Mouse (Mus musculus) lung, embryonic 16.5 days (tissue): ENCODE measurements around the gene Tktl2. TPM values are rescaled to one million over a fixed set of nuclear protein-coding genes. Genes with fewer than 3 reads are reported as not detected.
A peak's percentile ranks its signal among the peaks of the same experiment; 100 is the strongest.

Source experiments
- ATAC-seq: fragments of 200-750 bp; cut with Nextera tagmentation; 2 replicates; pipeline ENCODE4 v1.8.0; 2017; ENCODE audit warnings: low read depth, mild to moderate bottlenecking, moderate library complexity
- H3K27ac ChIP-seq: fragments of 300-500 bp; sonication (generic); 2 replicates; pipeline ENCODE4 v1.5.1; 2014; ENCODE audit warnings: mild to moderate bottlenecking, control low read depth, low read length
- H3K27me3 ChIP-seq: fragments of 300-500 bp; sonication (generic); 2 replicates; pipeline ENCODE4 v1.6.1; 2014; ENCODE audit warnings: low read depth, low read length, mixed read lengths; ENCODE audit not compliant: control insufficient read depth, insufficient read depth
- H3K36me3 ChIP-seq: fragments of 300-500 bp; sonication (generic); 2 replicates; pipeline ENCODE4 v1.6.1; 2014; ENCODE audit warnings: low read length; ENCODE audit not compliant: control insufficient read depth, insufficient read depth
- H3K4me1 ChIP-seq: fragments of 300-500 bp; sonication (generic); replicated peaks from 2 replicates; pipeline ENCODE4 v1.6.1; 2014; ENCODE audit warnings: low read length, mixed read lengths; ENCODE audit not compliant: control insufficient read depth, insufficient read depth
- H3K4me2 ChIP-seq: fragments of 300-500 bp; sonication (generic); 2 replicates; pipeline ENCODE4 v1.6.1; 2014; ENCODE audit warnings: low read depth, low read length, control low read depth
- H3K4me3 ChIP-seq: fragments of 300-500 bp; sonication (generic); 2 replicates; pipeline ENCODE4 v1.5.1; 2014; ENCODE audit warnings: mild to moderate bottlenecking, low read length, control low read depth
- H3K9ac ChIP-seq: fragments of 300-500 bp; sonication (generic); 2 replicates; pipeline ENCODE4 v1.6.1; 2014; ENCODE audit warnings: low read length, control low read depth
- H3K9me3 ChIP-seq: fragments of 300-500 bp; sonication (generic); 2 replicates; pipeline ENCODE4 v1.6.1; 2016; ENCODE audit warnings: low read length; ENCODE audit not compliant: control insufficient read depth
- WGBS: fragments of 180-500 bp; shearing (Covaris S2); extraction: QIAGEN DNeasy Blood & Tissue Kit; methylation state at CpG from one replicate; pipeline ENCODE4 v1.1.7; 2014; 5-methylcytosine and 5-hydroxymethylcytosine counted together
- polyA plus RNA-seq: library from polyadenylated mRNA; unstranded; fragments of >200 nt; fragmentation: Nextera tagmentation; extraction: Ambion mirVana; gene quantifications from 2 replicates; pipeline ENCODE4 v1.2.1, GENCODE M21; 2015

Tktl2 gene
- polyA plus RNA-seq, result not detected in 2 replicates

DNA sequence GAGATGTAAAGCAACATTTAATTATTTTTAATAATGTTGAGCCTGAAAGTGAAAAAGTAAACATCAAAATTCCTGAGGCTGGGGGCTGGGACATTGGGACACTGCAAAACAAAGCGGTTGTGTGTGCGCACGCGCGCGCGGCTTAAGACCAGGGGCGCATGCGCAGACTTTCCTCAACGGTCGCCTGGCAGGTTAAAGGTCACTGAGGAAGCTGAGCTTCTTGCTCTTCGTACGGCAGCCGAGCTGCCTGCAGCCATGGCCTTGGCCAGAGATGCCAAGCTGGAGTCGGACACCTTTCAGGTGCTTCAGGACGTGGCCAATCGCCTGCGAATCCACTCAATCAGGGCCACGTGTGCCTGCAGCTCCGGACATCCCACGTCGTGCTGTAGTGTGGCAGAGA lies at the start of gene Tktl2:
TSS of gene Tktl2 (plus strand) at position 220 of the 400 bp plus-strand sequence.
- H3K27ac ChIP-seq, result no peak within 1 kb of the TSS
- no peak for ATAC-seq
- no peak within 1 kb of the TSS for H3K4me3 ChIP-seq
- no peak within 1 kb of the TSS for H3K4me2 ChIP-seq
- 93% methylated on average over 22 of the region's 22 CpGs for WGBS
- H3K36me3 ChIP-seq, result no peaks in the 10 kb centered on the region
- no peaks in the 10 kb centered on the region for H3K27me3 ChIP-seq
- no peaks in the 10 kb centered on the region for H3K9me3 ChIP-seq
- H3K9ac ChIP-seq, result no peak within 1 kb of the TSS
- no peaks in the 10 kb centered on the region for H3K4me1 ChIP-seq

DNA sequence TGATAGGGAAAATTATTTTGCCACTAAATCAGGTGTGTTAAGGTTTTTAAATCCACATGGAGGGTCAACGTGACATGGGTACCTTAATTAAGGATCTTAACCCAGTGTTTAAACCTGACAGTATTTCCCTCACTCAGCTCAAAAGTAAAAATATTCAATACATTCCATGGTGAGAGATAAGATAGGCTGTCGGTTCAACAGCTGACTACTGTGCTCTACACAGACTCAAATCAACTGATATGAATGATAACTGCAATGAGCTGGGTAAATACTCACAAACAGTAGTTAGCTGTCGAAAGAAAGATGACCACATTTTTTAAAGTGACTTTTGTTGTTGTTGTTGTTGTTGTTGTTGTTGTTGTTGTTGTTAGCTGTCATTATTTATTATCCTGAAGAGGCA lies 41.7 kb upstream of the Tktl2 start:
- Histone ChIP-seq H3K27me3 (no peaks in the 10 kb centered on the region), H3K36me3 (no peaks in the 10 kb centered on the region), H3K27ac (no peak overlapping the region), H3K9me3 (no peaks in the 10 kb centered on the region), H3K4me2 (no peak overlapping the region), H3K9ac (no peak overlapping the region), H3K4me3 (no peak overlapping the region), H3K4me1 (no peaks in the 10 kb centered on the region)
- no peak for ATAC-seq
- 66% methylated on average over 3 of the region's 3 CpGs for WGBS

- 91% methylated on average over 3 of the region's 3 CpGs for WGBS
- H3K27ac ChIP-seq, result no peak overlapping the region
- H3K4me3 ChIP-seq, result no peak overlapping the region
- no peaks in the 10 kb centered on the region for H3K4me1 ChIP-seq
- H3K27me3 ChIP-seq, result no peaks in the 10 kb centered on the region
- no peak overlapping the region for H3K4me2 ChIP-seq
- no peak for ATAC-seq
- no peak overlapping the region for H3K9ac ChIP-seq
- no peaks in the 10 kb centered on the region for H3K9me3 ChIP-seq
- peaks cover 25% of the 10 kb centered on the region for H3K36me3 ChIP-seq
Measured at GRCm38 (mm10) chr8:66476880-66477279, 34.7 kb upstream of the Tktl2 start.

DNA sequence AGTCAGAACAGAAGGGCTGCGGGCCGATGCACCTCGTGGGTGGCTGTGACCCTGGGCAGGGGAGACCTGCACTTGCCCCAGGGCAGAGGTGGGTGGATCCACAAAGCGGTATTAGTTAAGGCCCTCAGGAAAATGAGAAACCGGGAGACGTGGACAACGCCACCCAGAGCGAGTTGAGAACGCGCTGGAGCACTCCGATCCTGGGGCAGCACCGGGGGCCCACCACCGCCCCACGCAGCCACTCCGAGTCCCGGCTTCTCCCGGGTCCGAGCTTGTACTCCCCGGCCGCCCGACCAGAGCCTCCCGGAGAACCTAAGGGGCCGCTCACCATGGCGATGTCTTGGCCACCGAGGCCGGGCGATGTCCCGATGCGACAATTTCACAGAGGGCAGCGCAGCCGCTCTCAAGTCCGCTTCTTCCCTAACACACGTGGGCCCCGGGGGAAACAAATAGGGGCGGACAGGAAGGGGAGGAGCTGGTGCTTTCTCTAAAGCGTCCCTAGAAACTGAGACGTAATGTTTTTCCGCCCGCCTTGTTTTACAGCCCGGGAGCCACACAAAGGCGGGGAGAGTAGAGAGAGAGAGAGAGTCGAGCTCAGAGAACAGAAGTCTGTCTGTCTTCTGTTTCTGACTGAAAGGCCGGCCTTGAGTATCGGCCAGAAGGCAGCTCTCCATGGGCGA lies 25.3 kb upstream of the Tktl2 start, which contains the start of gene Tma16:
TSS of gene Tma16 (minus strand) at position 447 of the 680 bp plus-strand sequence.
- H3K27ac ChIP-seq, result peak within 1 kb of the TSS; percentile 43

GRCm38 (mm10) chr8:66488556-66488955 lies 23.0 kb upstream of the Tktl2 start:
- H3K4me3 ChIP-seq, result no peak overlapping the region
- no peaks in the 10 kb centered on the region for H3K27me3 ChIP-seq
- no peaks in the 10 kb centered on the region for H3K9me3 ChIP-seq
- H3K4me1 ChIP-seq, result 0 out of 2 replicates have a peak, but pooled peaks cover 4% of the 10 kb centered on the region
- no peaks in the 10 kb centered on the region for H3K36me3 ChIP-seq
- H3K4me2 ChIP-seq, result no peak overlapping the region
- no peak overlapping the region for H3K27ac ChIP-seq
- 52% methylated on average over 3 of the region's 3 CpGs for WGBS
- H3K9ac ChIP-seq, result no peak overlapping the region
- no peak for ATAC-seq

More for the DNA sequence above, 25.3 kb upstream of the Tktl2 start, which contains the start of gene Tma16:
- Histone ChIP-seq H3K4me1 (0 out of 2 replicates have a peak, but pooled peaks cover 4% of the 10 kb centered on the region), H3K36me3 (0 out of 2 replicates have a peak, but pooled peaks cover 6% of the 10 kb centered on the region), H3K27me3 (no peaks in the 10 kb centered on the region), H3K9ac (peak within 1 kb of the TSS; percentile 90), H3K4me2 (peak within 1 kb of the TSS; percentile 84), H3K9me3 (no peaks in the 10 kb centered on the region), H3K4me3 (peak within 1 kb of the TSS; percentile 98)
- ATAC-seq, result peak; percentile 96
- under 1% methylated on average over 43 of the region's 45 CpGs for WGBS

GRCm38 (mm10) chr8:66490624-66491023 lies 20.9 kb upstream of the Tktl2 start:
- H3K4me2 ChIP-seq, result no peak overlapping the region
- H3K27ac ChIP-seq, result no peak overlapping the region
- 76% methylated on average over 4 of the region's 4 CpGs for WGBS
- no peaks in the 10 kb centered on the region for H3K36me3 ChIP-seq
- H3K4me3 ChIP-seq, result no peak overlapping the region
- ATAC-seq, result no peak
- H3K4me1 ChIP-seq, result no peaks in the 10 kb centered on the region
- no peaks in the 10 kb centered on the region for H3K9me3 ChIP-seq
- no peaks in the 10 kb centered on the region for H3K27me3 ChIP-seq
- H3K9ac ChIP-seq, result no peak overlapping the region

- no peaks in the 10 kb centered on the region for H3K9me3 ChIP-seq
- no peak overlapping the region for H3K9ac ChIP-seq
- no peaks in the 10 kb centered on the region for H3K36me3 ChIP-seq
- H3K27ac ChIP-seq, result no peak overlapping the region
- no peaks in the 10 kb centered on the region for H3K4me1 ChIP-seq
- no peak overlapping the region for H3K4me2 ChIP-seq
- H3K27me3 ChIP-seq, result no peaks in the 10 kb centered on the region
- ATAC-seq, result no peak
- H3K4me3 ChIP-seq, result no peak overlapping the region
- 59% methylated on average over 2 of the region's 2 CpGs for WGBS
Measured at GRCm38 (mm10) chr8:66494496-66494895, 17.1 kb upstream of the Tktl2 start.

DNA sequence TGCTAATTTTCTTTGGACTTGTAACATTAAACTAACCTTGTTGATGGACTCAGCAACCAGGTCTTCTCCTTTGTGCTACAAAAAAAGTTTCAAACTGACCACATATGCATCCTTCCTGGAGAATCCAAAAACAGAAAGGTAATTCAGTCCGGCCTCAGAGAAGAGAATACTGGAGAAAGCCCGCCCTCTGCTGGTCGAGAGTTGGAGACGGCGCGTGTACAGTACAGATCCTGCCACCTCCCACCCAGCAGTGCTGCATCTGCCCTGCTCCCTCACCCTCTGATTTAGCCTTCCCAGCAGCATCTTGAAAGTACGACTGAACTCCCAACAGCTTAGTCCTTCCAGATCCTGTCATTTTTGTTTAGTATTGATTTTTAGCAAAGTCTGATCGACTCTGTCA lies 15.8 kb upstream of the Tktl2 start:
- no peak overlapping the region for H3K4me2 ChIP-seq
- no peaks in the 10 kb centered on the region for H3K36me3 ChIP-seq
- peak; percentile 54; the same call in 1 of the 2 replicates for ATAC-seq
- 8% methylated on average over 8 of the region's 8 CpGs for WGBS
- no peak overlapping the region for H3K27ac ChIP-seq
- H3K4me3 ChIP-seq, result no peak overlapping the region
- H3K4me1 ChIP-seq, result no peaks in the 10 kb centered on the region
- no peaks in the 10 kb centered on the region for H3K9me3 ChIP-seq
- no peaks in the 10 kb centered on the region for H3K27me3 ChIP-seq
- no peak overlapping the region for H3K9ac ChIP-seq

DNA sequence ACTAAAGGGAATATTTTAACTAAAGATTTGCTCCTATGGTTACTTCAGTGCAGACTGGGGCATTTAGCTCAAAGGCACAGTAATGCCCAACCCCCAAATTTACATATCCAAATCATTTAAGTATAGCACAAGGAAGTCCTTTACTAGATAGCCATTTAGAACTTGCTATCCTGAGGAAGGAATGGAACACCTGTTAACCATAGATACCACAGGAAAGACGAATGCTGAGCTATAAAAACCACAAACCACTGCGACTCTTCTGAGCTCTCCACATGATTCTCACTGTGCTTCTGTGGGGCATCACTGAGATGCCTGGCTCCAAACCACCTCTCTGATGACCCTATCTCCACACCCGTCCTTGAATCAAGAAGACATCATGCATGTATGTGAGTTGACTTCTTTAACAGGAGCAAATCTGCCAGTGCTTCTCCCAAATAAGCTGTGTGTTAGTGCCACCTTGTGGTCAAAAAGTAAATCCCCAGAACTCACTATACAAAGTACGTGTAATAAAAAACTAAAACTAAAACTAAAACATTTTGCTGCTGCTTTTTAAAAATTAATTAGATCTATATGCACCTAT lies 14.5 kb upstream of the Tktl2 start:
- no peak overlapping the region for H3K27ac ChIP-seq
- no peaks in the 10 kb centered on the region for H3K27me3 ChIP-seq
- H3K9ac ChIP-seq, result no peak overlapping the region
- 37% methylated on average over 4 of the region's 4 CpGs for WGBS
- no peaks in the 10 kb centered on the region for H3K36me3 ChIP-seq
- H3K4me2 ChIP-seq, result no peak overlapping the region
- H3K9me3 ChIP-seq, result no peaks in the 10 kb centered on the region
- no peak for ATAC-seq
- no peak overlapping the region for H3K4me3 ChIP-seq
- H3K4me1 ChIP-seq, result no peaks in the 10 kb centered on the region
